Mouse (Mus musculus): ENCODE measurements around the gene Slc26a10. TPM values are rescaled to one million over a fixed set of nuclear protein-coding genes. Genes with fewer than 3 reads are reported as not detected.
A peak's percentile ranks its signal among the peaks of the same experiment; 100 is the strongest.
"Not testable (repeated sequence)": the region's sequence is repeated elsewhere in the genome, so short reads cannot be mapped to it uniquely, and the experiment has no call there.

Gene Slc26a10
- polyA plus RNA-seq, 1 experiment from 2014 or later = 3.3 TPM

- Histone ChIP-seq H3K4me2 (no peak overlapping the region), H3K4me1 (no peaks in the 10 kb centered on the region), H3K9me3 (replicated peaks) (no peaks in the 10 kb centered on the region), H3K9ac (no peak overlapping the region), H3K36me3 (no peaks in the 10 kb centered on the region), H3K27ac (no peak overlapping the region), H3K4me3 (replicated peaks) (no peak overlapping the region), H3K27me3 (no peaks in the 10 kb centered on the region)
- WGBS = 59% methylated on average over 8 of the region's 8 CpGs
- ATAC-seq (replicated peaks; ENCODE audit: low FRiP score) = no peak
These were observed 45.2 kb downstream of the Slc26a10 start for GRCm38 (mm10) chr10:127135118-127135836.

- not testable (repeated sequence) for H3K4me1 ChIP-seq; H3K27ac ChIP-seq; H3K27me3 ChIP-seq; H3K4me3 ChIP-seq (replicated peaks); H3K9ac ChIP-seq; ATAC-seq (replicated peaks; ENCODE audit: low FRiP score); H3K36me3 ChIP-seq; H3K4me2 ChIP-seq; H3K9me3 ChIP-seq (replicated peaks)
- WGBS = 84% methylated on average over 3 of the region's 3 CpGs
These were observed 45.9 kb downstream of the Slc26a10 start for GRCm38 (mm10) chr10:127134394-127135035.

GRCm38 (mm10) chr10:127132469-127132868 lies 48.0 kb downstream of the Slc26a10 start:
- Histone ChIP-seq H3K4me1 (no peaks in the 10 kb centered on the region), H3K27me3 (no peaks in the 10 kb centered on the region), H3K4me2 (no peak overlapping the region), H3K27ac (no peak overlapping the region), H3K36me3 (no peaks in the 10 kb centered on the region), H3K9me3 (replicated peaks) (no peaks in the 10 kb centered on the region), H3K4me3 (replicated peaks) (no peak overlapping the region), H3K9ac (no peak overlapping the region)
- WGBS = 52% methylated on average over 5 of the region's 5 CpGs
- no peak for ATAC-seq (replicated peaks; ENCODE audit: low FRiP score)

GRCm38 (mm10) chr10:127129431-127129830 lies 51.0 kb downstream of the Slc26a10 start:
- Histone ChIP-seq H3K4me3 (replicated peaks) (no peak overlapping the region), H3K4me2 (no peak overlapping the region)

GRCm38 (mm10) chr10:127127711-127128279 lies 52.6 kb downstream of the Slc26a10 start:
- Histone ChIP-seq H3K4me2 (no peak overlapping the region), H3K27me3 (no peaks in the 10 kb centered on the region), H3K36me3 (no peaks in the 10 kb centered on the region), H3K4me1 (peaks cover 7% of the 10 kb centered on the region), H3K9ac (no peak overlapping the region), H3K9me3 (replicated peaks) (no peaks in the 10 kb centered on the region), H3K27ac (no peak overlapping the region), H3K4me3 (replicated peaks) (no peak overlapping the region)
- WGBS = 69% methylated on average over 7 of the region's 7 CpGs
- ATAC-seq (replicated peaks; ENCODE audit: low FRiP score) = no peak

More at GRCm38 (mm10) chr10:127129431-127129830, 51.0 kb downstream of the Slc26a10 start:
- H3K27ac ChIP-seq = no peak overlapping the region
- no peaks in the 10 kb centered on the region for H3K9me3 ChIP-seq (replicated peaks)
- H3K27me3 ChIP-seq = no peaks in the 10 kb centered on the region
- H3K9ac ChIP-seq = no peak overlapping the region
- no peaks in the 10 kb centered on the region for H3K36me3 ChIP-seq
- WGBS = 67% methylated on average over 4 of the region's 4 CpGs
- no peak for ATAC-seq (replicated peaks; ENCODE audit: low FRiP score)
- H3K4me1 ChIP-seq = no peaks in the 10 kb centered on the region

GRCm38 (mm10) chr10:127126579-127126978 lies 53.9 kb downstream of the Slc26a10 start:
- Histone ChIP-seq H3K27ac (no peak overlapping the region), H3K27me3 (no peaks in the 10 kb centered on the region), H3K4me2 (no peak overlapping the region), H3K9me3 (replicated peaks) (no peaks in the 10 kb centered on the region), H3K9ac (no peak overlapping the region), H3K4me1 (peaks cover 11% of the 10 kb centered on the region), H3K4me3 (replicated peaks) (no peak overlapping the region), H3K36me3 (no peaks in the 10 kb centered on the region)
- no peak for ATAC-seq (replicated peaks; ENCODE audit: low FRiP score)
- 79% methylated on average over 5 of the region's 5 CpGs for WGBS

- no peak overlapping the region for H3K4me2 ChIP-seq
- H3K36me3 ChIP-seq = no peaks in the 10 kb centered on the region
- no peak overlapping the region for H3K27ac ChIP-seq
- no peak overlapping the region for H3K4me3 ChIP-seq (replicated peaks)
- H3K9me3 ChIP-seq (replicated peaks) = no peaks in the 10 kb centered on the region
- 80% methylated on average over 9 of the region's 9 CpGs for WGBS
- ATAC-seq (replicated peaks; ENCODE audit: low FRiP score) = no peak
- H3K9ac ChIP-seq = no peak overlapping the region
- no peaks in the 10 kb centered on the region for H3K27me3 ChIP-seq
- H3K4me1 ChIP-seq = peaks cover 14% of the 10 kb centered on the region
These were observed 55.0 kb downstream of the Slc26a10 start for GRCm38 (mm10) chr10:127125210-127126001.

- Histone ChIP-seq H3K4me1 (peaks cover 23% of the 10 kb centered on the region), H3K9me3 (replicated peaks) (no peaks in the 10 kb centered on the region), H3K27me3 (no peaks in the 10 kb centered on the region), H3K9ac (no peak overlapping the region), H3K4me2 (peak overlapping the region; percentile 64), H3K27ac (no peak overlapping the region), H3K4me3 (replicated peaks) (peak overlapping the region; percentile 29), H3K36me3 (peaks cover 11% of the 10 kb centered on the region)
- WGBS = 15% methylated on average over 4 of the region's 4 CpGs
- no peak for ATAC-seq (replicated peaks; ENCODE audit: low FRiP score)
These were observed 57.0 kb downstream of the Slc26a10 start for GRCm38 (mm10) chr10:127123436-127123805.

GRCm38 (mm10) chr10:127122784-127123435 lies 57.5 kb downstream of the Slc26a10 start:
- WGBS = 17% methylated on average over 13 of the region's 13 CpGs
- H3K9ac ChIP-seq = no peak overlapping the region
- H3K9me3 ChIP-seq (replicated peaks) = no peaks in the 10 kb centered on the region
- peaks cover 23% of the 10 kb centered on the region for H3K4me1 ChIP-seq
- H3K27ac ChIP-seq = no peak overlapping the region
- H3K4me3 ChIP-seq (replicated peaks) = peak overlapping the region; percentile 29
- peaks cover 17% of the 10 kb centered on the region for H3K36me3 ChIP-seq
- peak; percentile 38; the same call in 1 of the 2 replicates for ATAC-seq (replicated peaks; ENCODE audit: low FRiP score)
- H3K4me2 ChIP-seq = peak overlapping the region; percentile 64
- H3K27me3 ChIP-seq = no peaks in the 10 kb centered on the region

- 76% methylated on average over 3 of the region's 3 CpGs for WGBS
- H3K9ac ChIP-seq = no peak overlapping the region
- H3K4me1 ChIP-seq = peaks cover 23% of the 10 kb centered on the region
- H3K4me3 ChIP-seq (replicated peaks) = no peak overlapping the region
- no peaks in the 10 kb centered on the region for H3K27me3 ChIP-seq
- peaks cover 25% of the 10 kb centered on the region for H3K36me3 ChIP-seq
- ATAC-seq (replicated peaks; ENCODE audit: low FRiP score) = no peak
- H3K9me3 ChIP-seq (replicated peaks) = no peaks in the 10 kb centered on the region
- no peak overlapping the region for H3K27ac ChIP-seq
- H3K4me2 ChIP-seq = no peak overlapping the region
These were observed 58.4 kb downstream of the Slc26a10 start for GRCm38 (mm10) chr10:127122018-127122417.

All from kidney, embryonic 15.5 days (tissue).